Mouse (Mus musculus): ENCODE results near the gene Prdx6b.

Gene Prdx6b

GRCm38 (mm10) chr2:80292172-80292571 is at the start of gene Prdx6b:
Gene Prdx6b, plus strand, starts transcription at chr2:80292472.
- no peak for DNase-seq

GRCm38 (mm10) chr2:80247466-80247865 is 44.8 kb upstream of the Prdx6b start:
- no peak for DNase-seq

- DNase-seq = no peak
These were observed 44.4 kb upstream of the Prdx6b start for GRCm38 (mm10) chr2:80247868-80248267.

- DNase-seq = no peak
These were observed 32.2 kb upstream of the Prdx6b start for GRCm38 (mm10) chr2:80259888-80260672.

GRCm38 (mm10) chr2:80266894-80267293 is 25.4 kb upstream of the Prdx6b start:
- peak; percentile 77 for DNase-seq

- no peak for DNase-seq
These were observed 24.2 kb upstream of the Prdx6b start for GRCm38 (mm10) chr2:80268053-80268452.

- no peak for DNase-seq
These were observed 20.8 kb upstream of the Prdx6b start for GRCm38 (mm10) chr2:80271431-80271830.

- DNase-seq = no peak
These were observed 19.2 kb upstream of the Prdx6b start for GRCm38 (mm10) chr2:80273038-80273437.

- DNase-seq = no peak
These were observed 18.5 kb upstream of the Prdx6b start for GRCm38 (mm10) chr2:80273763-80274162.

- peak; percentile 55 for DNase-seq
These were observed 17.1 kb upstream of the Prdx6b start for GRCm38 (mm10) chr2:80275136-80275535.

- no peak for DNase-seq
These were observed 10.1 kb upstream of the Prdx6b start for GRCm38 (mm10) chr2:80282214-80282613.

- no peak for DNase-seq
These were observed 5.9 kb upstream of the Prdx6b start for GRCm38 (mm10) chr2:80286397-80286796.

- DNase-seq = no peak
These were observed 6.1 kb downstream of the Prdx6b start for GRCm38 (mm10) chr2:80298334-80298733.

GRCm38 (mm10) chr2:80300806-80301205 is 8.5 kb downstream of the Prdx6b start:
- peak; percentile 13 for DNase-seq

GRCm38 (mm10) chr2:80303957-80304356 is 11.7 kb downstream of the Prdx6b start:
- no peak for DNase-seq

GRCm38 (mm10) chr2:80307701-80308100 is 15.4 kb downstream of the Prdx6b start:
- no peak for DNase-seq

- DNase-seq = no peak
These were observed 17.5 kb downstream of the Prdx6b start for GRCm38 (mm10) chr2:80309775-80310174.

GRCm38 (mm10) chr2:80310772-80311171 is 18.5 kb downstream of the Prdx6b start:
- no peak for DNase-seq

GRCm38 (mm10) chr2:80311350-80311749 is 19.1 kb downstream of the Prdx6b start:
- no peak for DNase-seq

- no peak for DNase-seq
These were observed 21.9 kb downstream of the Prdx6b start for GRCm38 (mm10) chr2:80314201-80314600.

GRCm38 (mm10) chr2:80314854-80315241 is 22.6 kb downstream of the Prdx6b start:
- no peak for DNase-seq

- peak; percentile 94 for DNase-seq
These were observed 23.2 kb downstream of the Prdx6b start, which contains the start of gene Dnajc10 for GRCm38 (mm10) chr2:80315242-80316161. Gene Dnajc10, plus strand, starts transcription at chr2:80315466.

GRCm38 (mm10) chr2:80322878-80323277 is 30.6 kb downstream of the Prdx6b start:
- DNase-seq = no peak

- no peak for DNase-seq
These were observed 33.5 kb downstream of the Prdx6b start for GRCm38 (mm10) chr2:80325779-80326178.
